Mouse (Mus musculus) spleen, adult 2 months (tissue): ENCODE measurements around the gene Ryr1.
"Not testable (repeated sequence)": the region's sequence is repeated elsewhere in the genome, so short reads cannot be mapped to it uniquely, and the experiment has no call there.

Experiments
- CTCF ChIP-seq: fragments of 200-500 bp; IDR thresholded peaks from 2 replicates; pipeline ENCODE4 v1.5.1; 2011; ENCODE audit warnings: mild to moderate bottlenecking, inconsistent platforms; ENCODE audit not compliant: insufficient read depth, insufficient read length, insufficient replicate concordance; ENCODE audit errors: extremely low read depth
- POLR2A ChIP-seq: fragments of 200-500 bp; IDR thresholded peaks from 2 replicates; pipeline ENCODE4 v1.6.1; 2011; ENCODE audit warnings: low read depth, low read length, inconsistent platforms

- TF ChIP-seq POLR2A, CTCF: not testable (repeated sequence)
These were observed 14.3 kb upstream of the Ryr1 start for GRCm38 (mm10) chr7:29139237-29139636.
